Mouse (Mus musculus) limb, embryonic 11.5 days (tissue): Measurements from ENCODE around the gene Plin5. TPM values are rescaled to one million over a fixed set of nuclear protein-coding genes. Genes with fewer than 3 reads are reported as not detected.
"Not testable (repeated sequence)": the region's sequence is repeated elsewhere in the genome, so short reads cannot be mapped to it uniquely, and the experiment has no call there.

ENCODE experiments used
- ATAC-seq: fragments of 200-750 bp; cut with Nextera tagmentation; 2 replicates; pipeline ENCODE4 v1.8.0; 2017; ENCODE audit warnings: low read depth; ENCODE audit not compliant: insufficient number of reproducible peaks, low FRiP score, low TSS enrichment
- DNase-seq: peaks from one replicate; pipeline ENCODE4 v3.0.0-alpha.2; 2015; ENCODE audit warnings: low spot score
- H3K27ac ChIP-seq: fragments of 300-500 bp; sonication (generic); replicated peaks from 2 replicates; pipeline ENCODE4 v1.5.1; 2014; ENCODE audit warnings: low read depth, mild to moderate bottlenecking, low read length
- H3K27me3 ChIP-seq: fragments of 300-500 bp; sonication (generic); 2 replicates; pipeline ENCODE4 v1.6.1; 2014; ENCODE audit warnings: mild to moderate bottlenecking, low read length, mixed read lengths; ENCODE audit not compliant: control insufficient read depth, insufficient read depth
- H3K36me3 ChIP-seq: fragments of 300-500 bp; sonication (generic); 2 replicates; pipeline ENCODE4 v1.6.1; 2014; ENCODE audit warnings: mild to moderate bottlenecking, low read length, moderate library complexity, mixed read lengths; ENCODE audit not compliant: control insufficient read depth, insufficient read depth
- H3K4me1 ChIP-seq: fragments of 300-500 bp; sonication (generic); 2 replicates; pipeline ENCODE4 v1.6.1; 2014; ENCODE audit warnings: low read length, mixed read lengths; ENCODE audit not compliant: control insufficient read depth, insufficient read depth
- H3K4me2 ChIP-seq: fragments of 300-500 bp; sonication (generic); 2 replicates; pipeline ENCODE4 v1.6.1; 2014; ENCODE audit warnings: low read depth, mild to moderate bottlenecking, moderate library complexity; ENCODE audit not compliant: severe bottlenecking
- H3K4me3 ChIP-seq: fragments of 300-500 bp; sonication (generic); 2 replicates; pipeline ENCODE4 v1.5.1; 2014; ENCODE audit warnings: low read depth, low read length
- H3K9ac ChIP-seq: fragments of 300-500 bp; sonication (generic); 2 replicates; pipeline ENCODE4 v1.6.1; 2014; ENCODE audit warnings: mild to moderate bottlenecking, low read length
- H3K9me3 ChIP-seq: fragments of 300-500 bp; sonication (generic); 2 replicates; pipeline ENCODE4 v1.6.1; 2016; ENCODE audit warnings: low read length; ENCODE audit not compliant: control insufficient read depth
- WGBS: fragments of 180-500 bp; shearing (Covaris S2); extraction: QIAGEN DNeasy Blood & Tissue Kit; methylation state at CpG from one replicate; pipeline ENCODE4 v1.1.7; 2014; 5-methylcytosine and 5-hydroxymethylcytosine counted together
- polyA plus RNA-seq: library from polyadenylated mRNA; unstranded; fragments of >200 nt; fragmentation: Nextera tagmentation; extraction: Ambion mirVana; gene quantifications from 2 replicates; pipeline ENCODE4 v1.2.1, GENCODE M21; 2014

The Plin5 gene
- polyA plus RNA-seq, 1 experiment from 2014 or later, result 0.16 TPM

DNA sequence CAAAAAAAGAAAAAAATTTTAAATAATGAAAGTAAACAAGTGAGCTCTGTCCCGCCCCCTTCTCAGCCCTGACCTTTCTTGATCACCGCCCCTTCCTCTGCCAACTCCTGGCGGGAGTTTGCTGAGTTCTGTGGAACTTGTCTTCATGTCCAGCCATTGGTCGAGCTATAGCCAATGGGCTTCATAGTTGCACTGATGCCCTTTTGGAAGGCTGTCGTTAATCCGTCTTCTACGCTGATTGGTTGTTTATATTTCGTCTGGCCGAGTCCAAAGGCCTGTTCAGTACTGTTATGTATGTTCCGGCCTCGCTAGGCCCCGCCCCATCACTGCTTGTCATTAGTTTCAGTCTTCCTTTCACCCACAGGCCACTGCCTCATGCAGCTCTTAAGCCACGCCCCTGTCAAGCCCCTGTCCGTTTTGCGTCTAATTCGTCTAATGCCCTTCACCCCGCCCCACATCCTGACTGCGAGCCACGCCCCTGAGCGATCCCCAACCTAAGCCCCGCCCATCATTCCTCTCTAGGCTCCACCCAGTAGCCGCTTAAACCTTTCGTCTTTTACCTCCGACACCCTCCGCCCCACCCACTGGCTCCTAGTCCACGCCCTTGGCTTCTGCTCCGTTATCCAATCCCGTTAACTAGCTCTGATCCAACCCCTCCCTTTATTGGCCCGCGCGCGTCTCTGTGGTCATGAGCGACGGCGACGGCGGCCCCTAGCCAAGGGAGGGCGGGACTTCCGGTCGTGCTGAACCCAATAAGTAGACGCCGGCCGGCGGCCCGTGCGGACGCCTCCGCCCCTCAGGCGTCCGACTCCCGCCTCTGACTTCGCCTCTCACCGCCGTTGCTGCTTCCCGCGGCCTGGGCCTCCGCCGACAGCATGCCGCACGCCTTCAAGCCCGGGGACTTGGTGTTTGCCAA, 38.3 kb downstream of the Plin5 start, which contains the start of gene Hdgfl2:
Hdgfl2 (plus strand) TSS at position 755 of the 916 bp plus-strand sequence.
- 0 out of 2 replicates have a peak within 1 kb of the TSS, but pooled peaks have one; percentile 12 for H3K27ac ChIP-seq
- DNase-seq (peak; percentile 99), ATAC-seq (peak; percentile 93)
- H3K27me3 ChIP-seq, result no peaks in the 10 kb centered on the region
- peak within 1 kb of the TSS; percentile 99 for H3K4me2 ChIP-seq
- no peaks in the 10 kb centered on the region for H3K9me3 ChIP-seq
- H3K4me3 ChIP-seq, result peak within 1 kb of the TSS; percentile 80
- WGBS, result under 1% methylated on average over 61 of the region's 61 CpGs
- peaks cover 11% of the 10 kb centered on the region for H3K4me1 ChIP-seq
- H3K36me3 ChIP-seq, result peaks cover 3% of the 10 kb centered on the region; the same call in 1 of the 2 replicates
- peak within 1 kb of the TSS; percentile 67 for H3K9ac ChIP-seq

DNA sequence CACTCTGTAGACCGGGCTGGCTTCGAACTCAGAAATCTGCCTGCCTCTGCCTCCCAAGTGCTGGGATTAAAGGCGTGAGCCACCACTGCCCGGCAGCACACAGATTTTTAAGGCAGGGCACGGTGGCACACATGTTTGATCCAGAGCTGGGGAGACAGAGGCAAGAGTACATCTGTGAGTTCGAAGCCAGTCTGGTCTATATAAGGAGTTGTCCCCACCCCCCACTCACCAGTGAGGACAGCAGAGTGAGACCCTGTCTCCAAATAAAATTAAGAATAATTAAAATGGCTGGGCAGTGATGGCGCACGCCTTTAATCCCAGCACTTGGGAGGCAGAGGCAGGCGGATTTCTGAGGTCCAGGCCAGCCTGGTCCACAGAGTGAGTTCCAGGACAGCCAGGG, 39.0 kb downstream of the Plin5 start:
- not testable (repeated sequence) for H3K4me3 ChIP-seq, H3K27me3 ChIP-seq, H3K36me3 ChIP-seq, H3K9ac ChIP-seq, ATAC-seq, H3K9me3 ChIP-seq, DNase-seq, H3K27ac ChIP-seq
- H3K4me1 ChIP-seq, result peaks cover 11% of the 10 kb centered on the region
- 62% methylated on average over 9 of the region's 9 CpGs for WGBS
- peak overlapping the region; percentile 3 for H3K4me2 ChIP-seq

DNA sequence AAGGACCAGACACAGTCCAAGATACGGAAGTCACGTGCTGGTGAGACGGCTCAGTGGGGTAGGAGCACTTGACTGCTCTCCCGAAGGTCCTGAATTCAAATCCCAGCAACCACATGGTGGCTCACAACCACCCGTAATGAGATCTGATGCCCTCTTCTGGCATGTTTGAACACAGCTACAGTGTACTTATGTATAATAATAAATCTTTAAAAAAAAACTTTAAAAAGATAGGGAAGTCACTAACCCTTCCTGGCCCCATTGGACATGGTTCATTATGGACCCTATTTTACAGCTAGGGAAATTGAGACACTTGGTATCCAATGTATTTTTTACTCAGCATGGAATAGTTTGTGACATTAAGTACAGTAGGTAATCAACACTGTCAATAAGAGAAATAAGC, 39.9 kb downstream of the Plin5 start:
- no peak overlapping the region for H3K27ac ChIP-seq
- H3K9me3 ChIP-seq, result no peaks in the 10 kb centered on the region
- H3K4me1 ChIP-seq, result peaks cover 13% of the 10 kb centered on the region
- no peak overlapping the region for H3K4me3 ChIP-seq
- no peaks in the 10 kb centered on the region for H3K36me3 ChIP-seq
- no peak overlapping the region for H3K4me2 ChIP-seq
- no peaks in the 10 kb centered on the region for H3K27me3 ChIP-seq
- no peak for ATAC-seq
- no peak overlapping the region for H3K9ac ChIP-seq
- 91% methylated on average over 5 of the region's 5 CpGs for WGBS
- DNase-seq, result no peak

DNA sequence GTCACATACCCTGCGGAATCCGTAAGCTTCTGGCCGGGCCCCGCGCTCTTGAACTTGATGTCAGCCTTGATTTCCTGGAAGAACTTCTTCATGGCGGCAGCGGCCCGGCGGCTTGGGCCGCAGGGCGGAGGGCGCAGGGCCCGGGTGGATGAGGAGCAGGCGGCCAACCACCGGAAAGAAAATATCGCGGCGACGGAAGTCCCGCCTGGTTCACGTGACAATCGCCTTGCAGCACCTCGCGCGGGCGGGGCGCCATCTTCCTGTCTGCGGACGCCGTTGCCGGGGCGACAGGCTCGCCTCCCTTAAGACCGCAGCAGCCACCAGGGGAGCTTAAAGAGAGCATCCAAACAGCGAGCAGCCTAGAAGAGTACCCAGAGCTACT, 42.6 kb downstream of the Plin5 start, which contains the start of gene Ubxn6:
Ubxn6 (minus strand) TSS at position 202 of the 382 bp plus-strand sequence.
- peaks cover 6% of the 10 kb centered on the region; the same call in 1 of the 2 replicates for H3K36me3 ChIP-seq
- 0 out of 2 replicates have a peak, but pooled peaks cover 2% of the 10 kb centered on the region for H3K4me1 ChIP-seq
- no peaks in the 10 kb centered on the region for H3K9me3 ChIP-seq
- peak within 1 kb of the TSS; percentile 68 for H3K4me3 ChIP-seq
- under 1% methylated on average over 35 of the region's 35 CpGs for WGBS
- peak within 1 kb of the TSS; percentile 88 for H3K27ac ChIP-seq
- ATAC-seq (peak; percentile 33; the same call in 1 of the 2 replicates), DNase-seq (peak; percentile 95)
- no peaks in the 10 kb centered on the region for H3K27me3 ChIP-seq
- peak within 1 kb of the TSS; percentile 70 for H3K9ac ChIP-seq
- peak within 1 kb of the TSS; percentile 39 for H3K4me2 ChIP-seq

DNA sequence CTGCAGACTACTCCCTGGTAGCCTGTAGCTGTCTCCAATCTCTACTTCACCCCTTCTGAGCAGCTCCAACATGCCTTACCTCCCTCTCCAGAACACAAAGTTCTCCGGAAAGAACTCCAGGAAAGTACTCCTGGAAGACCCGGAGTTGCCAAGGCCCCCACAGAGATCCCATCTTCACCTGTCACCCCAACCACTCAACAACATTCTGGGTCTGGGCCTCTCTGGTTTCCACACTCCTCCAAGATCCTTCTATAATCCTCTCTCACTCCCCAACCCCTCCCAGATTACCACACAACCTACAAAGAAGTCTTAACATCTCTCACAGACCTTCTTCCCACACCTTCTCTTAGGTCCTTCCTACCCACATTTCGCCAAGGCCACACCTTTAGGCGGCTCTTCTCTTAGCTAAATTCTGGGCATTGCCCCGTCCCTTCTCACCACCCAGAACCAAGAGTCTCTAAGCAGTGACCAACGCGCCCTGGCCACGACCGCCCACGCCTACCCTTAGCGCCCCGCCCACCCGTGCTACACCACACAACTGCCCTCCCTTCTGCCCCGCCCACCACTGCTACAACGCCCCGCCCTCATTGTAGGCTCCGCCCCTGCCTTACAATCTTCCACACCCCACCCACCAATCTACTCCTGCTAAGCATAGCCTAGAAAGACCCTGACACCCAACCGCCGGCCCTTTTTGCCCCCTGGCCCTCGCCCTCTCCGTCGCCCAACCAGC, 43.1 kb downstream of the Plin5 start:
- H3K36me3 ChIP-seq, result peaks cover 12% of the 10 kb centered on the region; the same call in 1 of the 2 replicates
- H3K27me3 ChIP-seq, result no peaks in the 10 kb centered on the region
- ATAC-seq (peak; percentile 18), DNase-seq (peak; percentile 87)
- H3K4me3 ChIP-seq, result peak overlapping the region; percentile 68
- H3K4me1 ChIP-seq, result 0 out of 2 replicates have a peak, but pooled peaks cover 2% of the 10 kb centered on the region
- no peaks in the 10 kb centered on the region for H3K9me3 ChIP-seq
- peak overlapping the region; percentile 39 for H3K4me2 ChIP-seq
- peak overlapping the region; percentile 70 for H3K9ac ChIP-seq
- peak overlapping the region; percentile 88 for H3K27ac ChIP-seq
- 11% methylated on average over 21 of the region's 22 CpGs for WGBS

DNA sequence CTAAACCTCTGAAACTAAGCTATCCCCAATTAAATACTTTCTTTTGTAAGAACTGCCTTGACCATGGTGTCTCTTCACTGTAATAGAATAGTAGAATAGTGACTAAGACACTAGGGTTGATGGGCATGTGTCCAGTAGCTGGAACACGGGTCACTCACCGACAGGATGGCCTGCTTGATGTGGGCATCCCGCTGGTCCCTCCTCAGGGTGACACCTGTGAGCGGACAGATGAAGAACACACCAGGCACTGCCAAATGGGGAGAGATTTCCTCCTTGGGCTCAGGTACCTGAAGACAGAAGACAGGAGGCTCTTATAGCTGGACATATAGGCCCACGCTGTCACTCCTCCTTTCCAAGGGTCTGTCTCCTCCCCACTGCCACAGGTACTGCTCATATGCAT, 45.2 kb downstream of the Plin5 start:
- Histone ChIP-seq H3K9me3 (no peaks in the 10 kb centered on the region), H3K36me3 (peaks cover 26% of the 10 kb centered on the region), H3K4me2 (no peak overlapping the region)

DNA sequence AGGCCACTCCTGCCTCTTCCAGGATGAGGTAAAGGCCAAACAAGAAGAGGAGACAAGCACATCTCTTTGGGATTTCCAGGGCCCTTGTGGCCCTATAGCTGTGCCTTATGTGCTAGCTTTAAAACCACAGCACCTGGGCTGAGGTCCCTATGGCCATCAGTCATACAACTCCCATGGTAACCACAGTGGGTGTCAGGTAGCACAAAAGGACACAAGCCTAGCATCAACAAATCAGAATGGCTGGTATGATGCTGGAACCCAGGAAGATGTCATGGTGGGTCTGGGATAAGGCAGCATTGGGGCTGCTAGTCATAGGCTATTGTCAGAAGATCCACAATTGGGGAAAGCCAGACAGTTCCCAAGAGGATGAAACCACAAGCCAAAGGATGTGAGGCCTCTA, 46.3 kb downstream of the Plin5 start:
- Histone ChIP-seq H3K4me3 (no peak overlapping the region), H3K9ac (no peak overlapping the region), H3K36me3 (peaks cover 34% of the 10 kb centered on the region), H3K27ac (no peak overlapping the region), H3K4me2 (no peak overlapping the region), H3K4me1 (0 out of 2 replicates have a peak, but pooled peaks cover 2% of the 10 kb centered on the region), H3K27me3 (no peaks in the 10 kb centered on the region), H3K9me3 (no peaks in the 10 kb centered on the region)
- ATAC-seq (no peak), DNase-seq (no peak)

More for the DNA sequence above, 45.2 kb downstream of the Plin5 start:
- no peak overlapping the region for H3K9ac ChIP-seq
- 91% methylated on average over 5 of the region's 5 CpGs for WGBS
- no peak overlapping the region for H3K4me3 ChIP-seq
- H3K4me1 ChIP-seq, result 0 out of 2 replicates have a peak, but pooled peaks cover 2% of the 10 kb centered on the region
- DNase-seq, result no peak
- ATAC-seq, result no peak
- H3K27me3 ChIP-seq, result no peaks in the 10 kb centered on the region
- no peak overlapping the region for H3K27ac ChIP-seq

DNA sequence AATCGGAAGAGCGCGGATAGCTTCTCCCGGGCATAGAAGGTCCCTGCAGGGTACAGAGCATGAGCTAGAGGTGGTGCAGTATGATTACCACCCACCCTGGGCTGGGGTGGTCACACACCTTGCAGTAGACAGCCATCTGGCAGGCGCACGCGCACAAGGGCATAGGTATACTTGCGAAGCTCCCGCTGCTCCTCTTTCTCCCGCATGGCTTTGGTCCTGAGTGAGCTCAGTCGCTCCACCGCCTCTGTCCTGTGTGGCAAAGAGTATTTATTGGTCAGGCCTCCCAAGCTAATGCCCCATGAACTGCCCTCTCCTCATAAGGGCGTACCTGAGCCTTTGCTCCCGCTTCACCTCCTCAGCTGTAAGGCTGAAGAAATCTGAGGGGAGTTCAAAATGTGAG, 48.3 kb downstream of the Plin5 start:
- Histone ChIP-seq H3K9ac (no peak overlapping the region), H3K4me3 (no peak overlapping the region), H3K27me3 (no peaks in the 10 kb centered on the region), H3K36me3 (peaks cover 53% of the 10 kb centered on the region), H3K4me2 (no peak overlapping the region), H3K4me1 (0 out of 2 replicates have a peak, but pooled peaks cover 2% of the 10 kb centered on the region), H3K9me3 (no peaks in the 10 kb centered on the region), H3K27ac (no peak overlapping the region)
- 96% methylated on average over 14 of the region's 14 CpGs for WGBS
- ATAC-seq (no peak), DNase-seq (no peak)
